18 mouse cellular contexts compared by ENCODE assay signal in genomic region chr9:41170026-41170425, GRCm38 (mm10). TPM values are rescaled to one million over a fixed set of nuclear protein-coding genes. Genes with fewer than 3 reads are reported as not detected.
DNase-seq lines count a peak whose midpoint lies in the region; ATAC-seq and TF ChIP-seq lines count a peak whose summit lies in the region.
"Had no signal": no experiment of that assay in that cellular context is flagged by ENCODE, and none has a peak within 500 bp of the region (broad histone marks: within the 10 kb centered on the region; RNA-seq: fewer than 3 reads in every experiment).

No protein-coding gene starts in this region.

- DNase-seq in lung, postnatal 36 days, result peak; percentile 39
- no peak for DNase-seq in lung, postnatal 10 days
- no peak for DNase-seq in limb, embryonic 10.5 days (ENCODE audit: low spot score)
- no peak for DNase-seq in layer of hippocampus, adult 9-11 months
- DNase-seq: cerebellum, adult 8-10 months; gastrocnemius, postnatal 10 days; liver; lung, adult 2 months; right cerebral cortex, postnatal 14 days; thymus, postnatal 25 days had no signal

- no peak for TF ChIP-seq POLR2A in bone marrow macrophage, adult 2 months (IDR thresholded peaks at IDR 0.05; ENCODE audit: borderline replicate concordance, low read depth, low read length)
- TF ChIP-seq POLR2A in myocyte (IDR thresholded peaks at IDR 0.05; ENCODE audit: insufficient read length, low read depth), result no peak

- peaks cover 29% of the 10 kb centered on the region for H3K4me1 ChIP-seq in bone marrow macrophage, adult 2 months (ENCODE audit: control insufficient read depth, insufficient read depth, low read length)
- peaks cover 39% of the 10 kb centered on the region for H3K4me1 ChIP-seq in heart, embryonic 13.5 days
- no peaks in the 10 kb centered on the region for H3K4me1 ChIP-seq in forebrain, embryonic 16.5 days (replicated peaks; ENCODE audit: control insufficient read depth, insufficient read depth, low read length)
- peaks cover 16% of the 10 kb centered on the region for H3K4me1 ChIP-seq in limb, embryonic 10.5 days
- H3K4me1 ChIP-seq: intestine, embryonic 15.5 days had no signal

- H3ac ChIP-seq in myocyte (ENCODE audit: control insufficient read depth, insufficient read length), result no peak overlapping the region

- peak overlapping the region; percentile 27 for H3K4me3 ChIP-seq in bone marrow macrophage, adult 2 months (ENCODE audit: insufficient read depth, low read length)
- H3K4me3 ChIP-seq in heart, embryonic 13.5 days, result no peak overlapping the region
- H3K4me3 ChIP-seq in myocyte, result no peak overlapping the region
- no peak overlapping the region for H3K4me3 ChIP-seq in forebrain, embryonic 16.5 days (replicated peaks; ENCODE audit: low read length)
- no peak overlapping the region for H3K4me3 ChIP-seq in limb, embryonic 10.5 days
- H3K4me3 ChIP-seq: erythroblast, embryonic 14.5 days; intestine, embryonic 15.5 days had no signal

- H3K36me3 ChIP-seq in heart, embryonic 13.5 days, result no peaks in the 10 kb centered on the region
- H3K36me3 ChIP-seq in myocyte (ENCODE audit: control insufficient read depth, insufficient read depth), result no peaks in the 10 kb centered on the region
- no peaks in the 10 kb centered on the region for H3K36me3 ChIP-seq in forebrain, embryonic 16.5 days (ENCODE audit: control insufficient read depth, insufficient read depth)
- H3K36me3 ChIP-seq in limb, embryonic 10.5 days, result no peaks in the 10 kb centered on the region
- H3K36me3 ChIP-seq: intestine, embryonic 15.5 days had no signal

- no peaks in the 10 kb centered on the region for H3K9me3 ChIP-seq in heart, embryonic 13.5 days
- H3K9me3 ChIP-seq in forebrain, embryonic 16.5 days (ENCODE audit: control insufficient read depth, low read length), result no peaks in the 10 kb centered on the region
- H3K9me3 ChIP-seq in limb, embryonic 10.5 days (replicated peaks), result no peaks in the 10 kb centered on the region
- H3K9me3 ChIP-seq: intestine, embryonic 15.5 days had no signal

- TF ChIP-seq CTCF in bone marrow macrophage, adult 2 months (IDR thresholded peaks at IDR 0.05; ENCODE audit: low read depth, low read length), result no peak

- no peak overlapping the region for H3K9ac ChIP-seq in heart, embryonic 13.5 days
- no peak overlapping the region for H3K9ac ChIP-seq in forebrain, embryonic 16.5 days (replicated peaks; ENCODE audit: low read depth, low read length)
- H3K9ac ChIP-seq: intestine, embryonic 15.5 days had no signal

- peak overlapping the region; percentile 5; the same call in 1 of the 2 replicates for H3K4me2 ChIP-seq in heart, embryonic 13.5 days
- H3K4me2 ChIP-seq in myocyte (ENCODE audit: low read depth), result peak overlapping the region; percentile 47
- no peak overlapping the region for H3K4me2 ChIP-seq in forebrain, embryonic 16.5 days (ENCODE audit: low read length)
- H3K4me2 ChIP-seq: intestine, embryonic 15.5 days; midbrain, embryonic 11.5 days had no signal

- peaks cover 7% of the 10 kb centered on the region; the same call in 1 of the 2 replicates for H3K27me3 ChIP-seq in heart, embryonic 13.5 days (replicated peaks)
- H3K27me3 ChIP-seq in myocyte (ENCODE audit: control insufficient read depth, insufficient read depth, insufficient read length), result no peaks in the 10 kb centered on the region
- H3K27me3 ChIP-seq in forebrain, embryonic 16.5 days (replicated peaks; ENCODE audit: control insufficient read depth, insufficient read depth, low read length), result no peaks in the 10 kb centered on the region
- no peaks in the 10 kb centered on the region; the same call in 1 of the 2 replicates for H3K27me3 ChIP-seq in limb, embryonic 10.5 days (ENCODE audit: low read depth, poor library complexity, severe bottlenecking)
- H3K27me3 ChIP-seq: intestine, embryonic 15.5 days had no signal

- H3K79me2 ChIP-seq in myocyte (ENCODE audit: control insufficient read depth, insufficient read depth), result no peaks in the 10 kb centered on the region

- 9% methylated on average over 8 of the region's 8 CpGs for WGBS in heart, embryonic 13.5 days
- 80% methylated on average over 8 of the region's 8 CpGs for WGBS in forebrain, embryonic 16.5 days
- 71% methylated on average over 8 of the region's 8 CpGs for WGBS in limb, embryonic 10.5 days

- peak overlapping the region; percentile 11 for H3K27ac ChIP-seq in bone marrow macrophage, adult 2 months (ENCODE audit: insufficient read depth, low read depth, low read length)
- H3K27ac ChIP-seq in heart, embryonic 13.5 days (replicated peaks), result peak overlapping the region; percentile 80
- no peak overlapping the region for H3K27ac ChIP-seq in forebrain, embryonic 16.5 days (ENCODE audit: low read length)
- H3K27ac ChIP-seq in limb, embryonic 10.5 days, result no peak overlapping the region
- H3K27ac ChIP-seq: intestine, embryonic 15.5 days; kidney, postnatal 0 days had no signal

- no peak; the same call in 1 of the 2 replicates for ATAC-seq in heart, embryonic 13.5 days (ENCODE audit: extremely low read depth, insufficient number of reproducible peaks, low FRiP score, low TSS enrichment)
- ATAC-seq in forebrain, embryonic 16.5 days, result no peak
- ATAC-seq: intestine, embryonic 15.5 days had no signal

TF ChIP-seq in myocyte, 11 proteins besides CTCF, POLR2A, EP300 and RAD21:
- TF ChIP-seq TCF12 (IDR thresholded peaks at IDR 0.05; ENCODE audit: insufficient read depth, poor library complexity, severe bottlenecking) (no peak), MYOG (IDR thresholded peaks at IDR 0.05; ENCODE audit: control insufficient read depth in 1 of 3, insufficient read depth in 1 of 3, insufficient read length in 2 of 3, low read depth in 2 of 3) (peak in 2 of 3 experiments; percentile 32 to 47), MAX (IDR thresholded peaks at IDR 0.05; ENCODE audit: low read depth) (peak; percentile 84), TCF3 (IDR thresholded peaks at IDR 0.05; ENCODE audit: insufficient read length, low read depth) (no peak), USF1 (IDR thresholded peaks at IDR 0.05; ENCODE audit: low read depth) (peak; percentile 80), MYOD1 (IDR thresholded peaks at IDR 0.05; ENCODE audit: control insufficient read depth in 1 of 3, insufficient read length in 2 of 3, low read depth in 2 of 3) (peak in 1 of 3 experiments; percentile 52)

RNA-seq across cellular contexts. Expression of gene Ubash3b, which starts 8.5 kb away (rescaled TPM):
- 17.9 and 19.7 TPM in 2 replicates for polyA plus RNA-seq in bone marrow macrophage, adult 2 months (2012; ENCODE audit: insufficient read depth, insufficient read length, missing spikeins)
- polyA plus RNA-seq in heart, embryonic 13.5 days (2015; fragmentation: Nextera tagmentation; extraction: Ambion mirVana), result 8.5 and 9.3 TPM in 2 replicates
- 5.9 TPM for polyA plus RNA-seq in myocyte (2012; fragmentation: generic; extraction: Trizol)
- 14.7 and 15.9 TPM in 2 replicates for polyA plus RNA-seq in forebrain, embryonic 16.5 days (2015; fragmentation: Nextera tagmentation; extraction: Ambion mirVana)
- polyA plus RNA-seq in limb, embryonic 10.5 days (2016; fragmentation: Nextera tagmentation; extraction: Ambion mirVana), result 6.9 and 7.8 TPM in 2 replicates

Comparison
In these comparisons a context has a peak if more than half of its experiments do, and no peak if none do; other contexts are left out.
1. H3K27ac ChIP-seq: peak in bone marrow macrophage, adult 2 months (single experiment) and heart, embryonic 13.5 days (single experiment); none in forebrain, embryonic 16.5 days (single experiment) and limb, embryonic 10.5 days (single experiment).